Mouse (Mus musculus) lung, postnatal 0 days (tissue): ENCODE measurements around the gene Acadm.

Experiments used
- CTCF ChIP-seq: IDR thresholded peaks from 2 replicates; pipeline ENCODE4 v1.5.1; 2016; ENCODE audit warnings: antibody characterized with exemption, mild to moderate bottlenecking
- EP300 ChIP-seq: IDR thresholded peaks from 2 replicates; pipeline ENCODE4 v1.6.1; 2016; ENCODE audit warnings: antibody characterized with exemption, mild to moderate bottlenecking, control low read depth

DNA sequence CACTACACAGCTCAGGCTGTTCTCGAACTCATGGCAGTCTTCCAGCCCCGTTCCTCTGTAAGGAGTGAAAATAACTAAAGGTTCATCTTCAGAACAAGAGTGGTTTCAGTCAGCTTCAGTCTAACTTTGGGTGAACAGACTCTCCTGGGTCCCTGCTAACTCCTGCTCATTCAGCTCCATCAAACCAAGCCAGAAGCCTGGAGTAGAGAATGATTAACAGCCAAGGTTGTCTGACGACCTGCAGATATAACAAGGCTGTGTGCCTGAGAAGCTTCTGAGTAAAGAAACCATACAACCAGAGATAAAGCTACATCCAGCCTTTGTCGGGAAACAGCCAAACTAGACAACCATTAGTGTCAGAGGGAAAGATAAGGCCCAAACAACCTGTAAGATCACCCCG, 23.0 kb upstream of the Acadm start:
- no peak for TF ChIP-seq CTCF
- TF ChIP-seq EP300: no peak
